Mouse (Mus musculus) forebrain, embryonic 14.5 days (tissue): ENCODE measurements around the gene Sacs. TPM values are rescaled to one million over a fixed set of nuclear protein-coding genes. Genes with fewer than 3 reads are reported as not detected.

ENCODE experiments used
- ATAC-seq: fragments of 200-750 bp; cut with Nextera tagmentation; 2 replicates; pipeline ENCODE4 v1.8.0; 2017; ENCODE audit warnings: mild to moderate bottlenecking, moderate library complexity
- DNase-seq: peaks from one replicate; pipeline ENCODE4 v3.0.0-alpha.2; 2015; ENCODE audit warnings: low spot score
- H3K27ac ChIP-seq: fragments of 300-500 bp; sonication (generic); 2 replicates; pipeline ENCODE4 v1.5.1; 2014; ENCODE audit warnings: low read depth, mild to moderate bottlenecking, control low read depth, low read length, moderate library complexity
- H3K27me3 ChIP-seq: fragments of 300-500 bp; sonication (generic); replicated peaks from 2 replicates; pipeline ENCODE4 v1.6.1; 2014; ENCODE audit warnings: low read length, control low read depth, mixed read lengths; ENCODE audit not compliant: control insufficient read depth, insufficient read depth
- H3K36me3 ChIP-seq: fragments of 300-500 bp; sonication (generic); 2 replicates; pipeline ENCODE4 v1.6.1; 2014; ENCODE audit warnings: low read length, control low read depth; ENCODE audit not compliant: control insufficient read depth, insufficient read depth
- H3K4me1 ChIP-seq: fragments of 300-500 bp; sonication (generic); 2 replicates; pipeline ENCODE4 v1.6.1; 2014; ENCODE audit warnings: antibody characterized with exemption, low read length, control low read depth; ENCODE audit not compliant: control insufficient read depth, insufficient read depth
- H3K4me2 ChIP-seq: fragments of 300-500 bp; sonication (generic); 2 replicates; pipeline ENCODE4 v1.6.1; 2014; ENCODE audit warnings: mild to moderate bottlenecking, control low read depth, low read length
- H3K4me3 ChIP-seq: fragments of 300-500 bp; sonication (generic); 2 replicates; pipeline ENCODE4 v1.5.1; 2014; ENCODE audit warnings: low read depth, low read length, control low read depth
- H3K9ac ChIP-seq: fragments of 300-500 bp; sonication (generic); 2 replicates; pipeline ENCODE4 v1.6.1; 2014; ENCODE audit warnings: mild to moderate bottlenecking, low read length, control low read depth, moderate library complexity
- H3K9me3 ChIP-seq: fragments of 300-500 bp; sonication (generic); replicated peaks from 2 replicates; pipeline ENCODE4 v1.6.1; 2016; ENCODE audit warnings: low read length, control low read depth, mixed read lengths; ENCODE audit not compliant: control insufficient read depth
- WGBS: fragments of 180-500 bp; shearing (Covaris S2); extraction: QIAGEN DNeasy Blood & Tissue Kit; methylation state at CpG from one replicate; pipeline ENCODE4 v1.1.7; 2014; 5-methylcytosine and 5-hydroxymethylcytosine counted together
- polyA plus RNA-seq: library from polyadenylated mRNA; unstranded; fragments of >200 nt; fragmentation: Nextera tagmentation; extraction: Ambion mirVana; gene quantifications from 2 replicates; pipeline ENCODE4 v1.2.1, GENCODE M21; 2014

The Sacs gene
- polyA plus RNA-seq, 1 experiment from 2014 or later = 7.9 TPM

DNA sequence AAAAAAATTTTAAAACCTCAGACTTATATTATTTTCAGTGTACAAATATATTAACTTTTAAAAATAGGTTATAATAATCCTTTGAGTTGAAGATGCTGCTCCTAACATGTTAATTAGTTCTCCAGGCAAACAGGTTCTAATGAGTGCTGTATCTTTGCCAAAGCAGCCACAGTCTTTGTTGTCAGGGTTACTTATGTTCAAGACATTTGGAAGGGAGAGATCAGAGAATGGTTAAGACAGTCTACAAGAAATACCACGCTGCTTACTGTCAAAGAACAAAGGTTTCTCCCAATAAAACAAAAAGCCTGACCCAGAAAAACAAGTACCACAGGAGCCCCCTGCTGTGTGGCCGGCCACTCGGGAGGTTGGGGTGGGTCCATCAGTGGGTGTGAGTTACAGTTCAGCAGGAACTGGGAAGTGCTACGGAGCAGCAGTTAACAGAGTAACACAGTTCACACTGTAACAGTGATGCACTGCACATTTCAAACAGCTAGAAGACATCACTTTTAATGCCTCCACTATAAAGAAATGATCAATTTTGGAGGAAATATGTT is 98.9 kb downstream of the Sacs start:
- Histone ChIP-seq H3K9ac (no peak overlapping the region), H3K9me3 (no peaks in the 10 kb centered on the region), H3K27me3 (no peaks in the 10 kb centered on the region), H3K4me1 (peaks cover 3% of the 10 kb centered on the region), H3K36me3 (no peaks in the 10 kb centered on the region), H3K27ac (no peak overlapping the region), H3K4me2 (no peak overlapping the region), H3K4me3 (no peak overlapping the region)
- peak; percentile 50; the same call in 1 of the 2 replicates for ATAC-seq
- DNase-seq = peak; percentile 72
- WGBS = 11% methylated on average over 4 of the region's 4 CpGs

DNA sequence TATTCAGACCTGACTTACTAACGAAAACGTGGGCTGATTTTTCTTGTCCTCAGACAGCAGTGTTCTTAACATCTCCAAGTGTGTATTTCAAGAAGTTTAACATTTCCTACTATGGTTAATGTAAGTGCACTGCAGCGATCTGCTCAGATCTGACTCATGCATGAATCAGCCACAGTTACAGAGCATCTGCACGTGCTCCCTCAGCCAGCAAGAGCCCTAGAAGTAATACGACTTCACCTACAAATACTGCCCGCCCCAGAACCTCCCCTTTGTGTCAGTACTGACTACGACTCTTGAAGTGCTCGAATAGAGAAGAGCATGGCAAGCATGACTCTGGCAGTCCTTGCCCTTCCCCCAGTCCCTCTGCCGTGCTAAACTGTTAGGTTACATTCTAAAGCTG is 100.5 kb downstream of the Sacs start:
- no peaks in the 10 kb centered on the region for H3K9me3 ChIP-seq
- H3K27me3 ChIP-seq = no peaks in the 10 kb centered on the region
- DNase-seq (no peak), ATAC-seq (no peak)
- peaks cover 3% of the 10 kb centered on the region for H3K4me1 ChIP-seq
- no peak overlapping the region for H3K4me2 ChIP-seq
- no peak overlapping the region for H3K4me3 ChIP-seq
- 77% methylated on average over 9 of the region's 9 CpGs for WGBS
- no peak overlapping the region for H3K27ac ChIP-seq
- no peak overlapping the region for H3K9ac ChIP-seq
- H3K36me3 ChIP-seq = no peaks in the 10 kb centered on the region

- no peaks in the 10 kb centered on the region for H3K27me3 ChIP-seq
- WGBS = 45% methylated on average over 6 of the region's 6 CpGs
- ATAC-seq (no peak), DNase-seq (peak; percentile 36)
- H3K9ac ChIP-seq = no peak overlapping the region
- H3K4me3 ChIP-seq = no peak overlapping the region
- no peaks in the 10 kb centered on the region for H3K4me1 ChIP-seq
- no peak overlapping the region for H3K4me2 ChIP-seq
- no peak overlapping the region for H3K27ac ChIP-seq
- H3K9me3 ChIP-seq = no peaks in the 10 kb centered on the region
- H3K36me3 ChIP-seq = no peaks in the 10 kb centered on the region
These were observed 104.4 kb downstream of the Sacs start for GRCm38 (mm10) chr14:61242611-61243010.

DNA sequence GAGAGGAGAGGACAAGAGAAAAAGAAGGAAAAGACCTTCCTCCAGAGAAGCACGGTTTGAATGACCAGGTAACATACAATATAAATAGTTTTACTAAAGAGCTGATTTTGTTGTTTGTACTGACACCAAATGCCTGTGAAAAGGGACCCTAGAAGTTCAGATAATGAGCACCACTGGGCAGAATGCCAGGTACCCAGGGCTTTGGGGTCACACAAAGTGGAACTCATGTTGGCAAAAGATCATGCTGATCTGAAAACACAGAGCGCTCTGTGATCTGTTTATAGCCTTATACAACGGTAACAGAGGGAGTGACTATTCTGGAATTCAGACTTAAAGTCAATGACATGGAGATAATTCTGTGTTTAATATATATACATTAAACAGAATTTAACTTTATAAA is 108.2 kb downstream of the Sacs start:
- no peak overlapping the region for H3K9ac ChIP-seq
- WGBS = 72% methylated on average over 3 of the region's 3 CpGs
- H3K36me3 ChIP-seq = no peaks in the 10 kb centered on the region
- H3K4me2 ChIP-seq = no peak overlapping the region
- H3K4me1 ChIP-seq = no peaks in the 10 kb centered on the region
- no peak overlapping the region for H3K4me3 ChIP-seq
- H3K27ac ChIP-seq = no peak overlapping the region
- ATAC-seq (no peak), DNase-seq (no peak)
- H3K27me3 ChIP-seq = no peaks in the 10 kb centered on the region
- peaks cover 4% of the 10 kb centered on the region; the same call in 1 of the 2 replicates for H3K9me3 ChIP-seq

GRCm38 (mm10) chr14:61252596-61253388 is 114.5 kb downstream of the Sacs start:
- Histone ChIP-seq H3K27me3 (no peaks in the 10 kb centered on the region), H3K27ac (no peak overlapping the region), H3K4me3 (no peak overlapping the region), H3K36me3 (no peaks in the 10 kb centered on the region), H3K9ac (no peak overlapping the region), H3K4me1 (no peaks in the 10 kb centered on the region), H3K4me2 (no peak overlapping the region), H3K9me3 (peaks cover 3% of the 10 kb centered on the region; the same call in 1 of the 2 replicates)
- no peak for DNase-seq
- no peak for ATAC-seq
- WGBS = 87% methylated on average over 15 of the region's 15 CpGs

GRCm38 (mm10) chr14:61258352-61258751 is 120.1 kb downstream of the Sacs start, which contains the start of gene Sgcg:
Sgcg (minus strand) TSS chr14:61258490.
- Histone ChIP-seq H3K9ac (no peak within 1 kb of the TSS), H3K4me2 (no peak within 1 kb of the TSS), H3K27me3 (no peaks in the 10 kb centered on the region), H3K4me1 (no peaks in the 10 kb centered on the region), H3K4me3 (no peak within 1 kb of the TSS), H3K36me3 (no peaks in the 10 kb centered on the region), H3K9me3 (no peaks in the 10 kb centered on the region), H3K27ac (no peak within 1 kb of the TSS)
- WGBS = 74% methylated on average over 11 of the region's 11 CpGs
- no peak for ATAC-seq
- DNase-seq = no peak

DNA sequence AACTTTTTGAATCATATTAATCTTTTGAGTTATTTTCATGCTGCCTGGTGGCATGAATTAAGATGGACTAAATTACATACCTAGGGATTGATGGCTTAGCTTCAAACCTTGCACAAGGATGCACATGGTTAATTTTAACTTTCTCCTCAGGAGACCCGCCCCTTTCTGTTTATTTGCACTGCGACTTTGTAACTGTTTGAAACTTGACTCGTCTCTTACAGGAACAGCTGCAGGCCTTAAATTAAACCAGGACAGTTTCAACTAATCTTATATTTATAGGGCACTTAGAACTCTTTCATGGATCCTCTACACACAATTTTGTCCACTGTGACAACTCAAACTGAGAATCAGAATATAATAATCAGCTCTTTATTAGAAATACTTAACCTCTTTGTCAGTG is 120.8 kb downstream of the Sacs start:
- Histone ChIP-seq H3K4me3 (no peak overlapping the region), H3K27ac (no peak overlapping the region), H3K9ac (no peak overlapping the region), H3K27me3 (no peaks in the 10 kb centered on the region), H3K36me3 (no peaks in the 10 kb centered on the region), H3K4me2 (no peak overlapping the region), H3K4me1 (no peaks in the 10 kb centered on the region), H3K9me3 (no peaks in the 10 kb centered on the region)
- WGBS = 75% methylated on average over 3 of the region's 3 CpGs
- DNase-seq (no peak), ATAC-seq (no peak)

DNA sequence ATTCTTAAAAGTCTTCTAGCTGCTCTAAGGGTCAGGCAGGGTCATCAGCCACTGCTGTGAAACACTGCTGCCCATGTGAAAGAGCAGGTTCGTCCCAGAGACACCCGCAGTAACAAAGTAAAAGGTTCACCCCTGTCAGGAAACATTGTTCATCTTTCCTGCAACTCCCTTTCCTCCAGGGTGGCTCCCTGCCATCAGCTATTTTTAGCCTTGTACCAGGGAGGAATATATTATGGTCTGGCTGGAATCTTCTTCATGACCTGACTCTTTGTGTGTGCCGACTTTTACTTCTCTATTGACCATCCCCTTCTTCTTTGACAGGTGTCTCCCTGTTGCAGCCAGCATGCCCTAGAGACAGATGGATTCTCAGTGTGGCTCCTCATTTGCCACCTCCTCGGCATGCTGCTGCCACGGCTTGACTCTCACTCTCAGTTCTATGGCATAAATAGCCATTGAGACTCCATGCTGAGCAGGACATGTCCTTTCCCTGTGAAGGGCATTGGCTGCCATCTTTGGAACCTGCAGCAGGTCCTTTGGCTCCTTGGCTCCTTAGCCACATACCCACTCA is 129.7 kb downstream of the Sacs start:
- DNase-seq (no peak), ATAC-seq (no peak)
- no peak overlapping the region for H3K27ac ChIP-seq
- H3K4me2 ChIP-seq = no peak overlapping the region
- no peaks in the 10 kb centered on the region for H3K9me3 ChIP-seq
- no peak overlapping the region for H3K9ac ChIP-seq
- no peak overlapping the region for H3K4me3 ChIP-seq
- 60% methylated on average over 5 of the region's 5 CpGs for WGBS
- H3K36me3 ChIP-seq = no peaks in the 10 kb centered on the region
- H3K4me1 ChIP-seq = no peaks in the 10 kb centered on the region
- no peaks in the 10 kb centered on the region for H3K27me3 ChIP-seq
